Mouse (Mus musculus) myocyte (in vitro differentiated cells): Measurements from ENCODE around the gene Pou6f1.

Experiments
- E2F4 ChIP-seq: IDR thresholded peaks from one replicate; pipeline ENCODE4 v1.6.1; 2011; ENCODE audit warnings: mild to moderate bottlenecking, control low read depth, moderate library complexity; ENCODE audit not compliant: insufficient read depth
- POLR2A ChIP-seq: IDR thresholded peaks from one replicate; pipeline ENCODE4 v1.6.1; 2011; ENCODE audit warnings: low read depth, mild to moderate bottlenecking, control low read depth, moderate library complexity; ENCODE audit not compliant: insufficient read length
- POLR2AphosphoS2 ChIP-seq: IDR thresholded peaks from one replicate; pipeline ENCODE4 v1.6.1; 2011; ENCODE audit warnings: low read depth, control low read depth; ENCODE audit not compliant: insufficient read length
- USF1 ChIP-seq: IDR thresholded peaks from one replicate; pipeline ENCODE4 v1.6.1; 2011; ENCODE audit warnings: low read depth, mild to moderate bottlenecking, control low read depth, moderate library complexity

DNA sequence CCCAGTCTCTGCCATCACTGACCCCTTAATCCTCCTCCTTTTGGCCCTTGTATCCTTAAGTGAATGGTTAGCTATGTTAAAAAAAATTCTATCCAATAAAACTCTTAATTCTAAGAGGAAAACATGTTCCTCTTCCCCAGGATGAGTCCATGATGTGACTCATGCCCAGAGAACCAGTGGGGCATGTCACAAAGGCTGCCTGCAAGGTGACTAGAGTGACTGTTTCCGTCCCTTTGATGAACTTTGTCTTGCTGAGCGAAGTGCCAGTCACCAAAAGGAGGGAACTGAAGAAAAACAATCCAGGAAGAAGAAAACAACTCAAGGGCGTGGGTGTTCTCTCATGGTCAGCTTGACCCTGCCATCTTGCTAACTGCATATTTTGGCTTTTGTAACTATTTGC is 30.5 kb downstream of the Pou6f1 start:
- no peak for TF ChIP-seq POLR2A
- TF ChIP-seq USF1: no peak
- TF ChIP-seq POLR2AphosphoS2: no peak
- no peak for TF ChIP-seq E2F4
